Mouse (Mus musculus) CD8-positive naive resting alpha-beta T cell, adult 2 months (primary cell): ENCODE measurements around the gene Fndc9.

Experiments
- DNase-seq, 2 experiments: peaks; one replicate each; pipeline ENCODE4 v3.0.0; 2022; ENCODE audit warnings: low read depth in 2 of 2, low spot score in 2 of 2

Fndc9 gene

GRCm38 (mm10) chr11:46235334-46235733 lies at the start of gene Fndc9:
Fndc9 (plus strand) TSS chr11:46235531.
- no peak for DNase-seq

- no peak for DNase-seq
Measured at GRCm38 (mm10) chr11:46188283-46188682, 47.0 kb upstream of the Fndc9 start.

GRCm38 (mm10) chr11:46194175-46194574 lies 41.2 kb upstream of the Fndc9 start:
- DNase-seq: no peak

GRCm38 (mm10) chr11:46200664-46201063 lies 34.7 kb upstream of the Fndc9 start:
- DNase-seq: no peak

GRCm38 (mm10) chr11:46201636-46202546 lies 33.4 kb upstream of the Fndc9 start:
- no peak for DNase-seq

GRCm38 (mm10) chr11:46202547-46202887 lies 32.8 kb upstream of the Fndc9 start:
- no peak for DNase-seq

GRCm38 (mm10) chr11:46204841-46205240 lies 30.5 kb upstream of the Fndc9 start:
- no peak for DNase-seq

GRCm38 (mm10) chr11:46205639-46206409 lies 29.5 kb upstream of the Fndc9 start:
- DNase-seq: no peak

GRCm38 (mm10) chr11:46209884-46210283 lies 25.4 kb upstream of the Fndc9 start:
- no peak for DNase-seq

- no peak for DNase-seq
Measured at GRCm38 (mm10) chr11:46211858-46212257, 23.5 kb upstream of the Fndc9 start.

- DNase-seq: no peak
Measured at GRCm38 (mm10) chr11:46213844-46214243, 21.5 kb upstream of the Fndc9 start.

GRCm38 (mm10) chr11:46214368-46215230 lies 20.7 kb upstream of the Fndc9 start:
- no peak for DNase-seq

GRCm38 (mm10) chr11:46215354-46215753 lies 20.0 kb upstream of the Fndc9 start:
- peak; percentile 20 to 49 for DNase-seq

- peak; percentile 18 to 50 for DNase-seq
Measured at GRCm38 (mm10) chr11:46216669-46217068, 18.7 kb upstream of the Fndc9 start.

- no peak for DNase-seq
Measured at GRCm38 (mm10) chr11:46217686-46218085, 17.6 kb upstream of the Fndc9 start.

GRCm38 (mm10) chr11:46218584-46218983 lies 16.7 kb upstream of the Fndc9 start:
- no peak for DNase-seq

- no peak for DNase-seq
Measured at GRCm38 (mm10) chr11:46219380-46219779, 16.0 kb upstream of the Fndc9 start.

GRCm38 (mm10) chr11:46220211-46220610 lies 15.1 kb upstream of the Fndc9 start:
- DNase-seq: no peak

- no peak for DNase-seq
Measured at GRCm38 (mm10) chr11:46223575-46223974, 11.8 kb upstream of the Fndc9 start.

- DNase-seq: no peak
Measured at GRCm38 (mm10) chr11:46225345-46225744, 10.0 kb upstream of the Fndc9 start.

GRCm38 (mm10) chr11:46230184-46230583 lies 5.1 kb upstream of the Fndc9 start:
- no peak for DNase-seq
